Mouse (Mus musculus) myocyte (in vitro differentiated cells): ENCODE data around the gene Kank1.

ENCODE experiments used
- CEBPB ChIP-seq: IDR thresholded peaks from 2 replicates; pipeline ENCODE4 v1.6.1; 2011; ENCODE audit warnings: mild to moderate bottlenecking, moderate library complexity; ENCODE audit not compliant: poor library complexity, insufficient read depth, severe bottlenecking
- E2F4 ChIP-seq: IDR thresholded peaks from one replicate; pipeline ENCODE4 v1.6.1; 2011; ENCODE audit warnings: mild to moderate bottlenecking, control low read depth, moderate library complexity; ENCODE audit not compliant: insufficient read depth
- MAX ChIP-seq: IDR thresholded peaks from one replicate; pipeline ENCODE4 v1.6.1; 2011; ENCODE audit warnings: low read depth, mild to moderate bottlenecking, control low read depth
- MYOG ChIP-seq, 3 experiments: IDR thresholded peaks; one replicate each; pipeline ENCODE4 v1.6.1; 2011; ENCODE audit warnings: control low read depth in 2 of 3, low read depth in 2 of 3, mild to moderate bottlenecking in 2 of 3; ENCODE audit not compliant: insufficient read length in 2 of 3, control insufficient read depth in 1 of 3, insufficient read depth in 1 of 3
- POLR2A ChIP-seq: IDR thresholded peaks from one replicate; pipeline ENCODE4 v1.6.1; 2011; ENCODE audit warnings: low read depth, mild to moderate bottlenecking, control low read depth, moderate library complexity; ENCODE audit not compliant: insufficient read length

DNA sequence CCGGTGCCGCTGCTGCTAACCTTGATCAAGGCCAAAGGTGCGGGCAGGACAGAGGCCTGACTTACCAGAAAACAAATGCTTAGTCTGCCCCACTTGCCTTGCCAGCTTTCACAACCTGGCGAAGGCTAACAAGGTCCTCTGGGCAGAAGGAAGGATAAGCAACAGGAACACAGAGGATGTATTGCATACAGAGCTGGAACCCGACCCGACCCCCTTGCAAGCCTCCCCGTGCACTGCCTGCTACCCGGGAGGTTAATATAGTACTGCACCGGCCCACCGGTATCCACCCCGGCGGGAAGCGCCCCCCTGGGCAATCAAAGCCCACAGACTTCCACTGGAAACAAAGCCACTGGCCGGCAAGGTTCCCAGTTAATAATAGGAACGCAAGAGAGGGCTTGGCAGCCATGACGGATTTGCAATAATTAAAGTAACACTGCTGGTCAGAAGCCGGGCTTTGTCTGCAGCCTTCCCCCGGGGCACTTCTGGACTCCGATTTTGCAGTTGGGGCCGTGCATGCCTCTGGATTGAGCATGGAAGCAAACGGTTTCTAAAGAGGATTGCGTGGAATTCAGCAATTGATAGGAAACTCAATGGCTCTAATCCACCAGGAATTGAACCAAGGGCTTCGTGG lies 28.9 kb upstream of the Kank1 start:
- TF ChIP-seq POLR2A (no peak), E2F4 (no peak), MYOG (IDR thresholded peaks at IDR 0.05; ENCODE audit: control insufficient read depth in 1 of 3, insufficient read depth in 1 of 3, insufficient read length in 2 of 3, low read depth in 2 of 3) (no peak), CEBPB (no peak), MAX (no peak)
